Mouse (Mus musculus) right cerebral cortex, postnatal 14 days (tissue): Measurements from ENCODE around the gene Skil.

Source experiments
- DNase-seq: peaks from one replicate; pipeline ENCODE4 v3.0.0; 2022

The Skil gene

GRCm38 (mm10) chr3:31094531-31095178 lies at the start of gene Skil:
Gene Skil, plus strand, starts transcription at chr3:31095058.
- peak; percentile 95 for DNase-seq

GRCm38 (mm10) chr3:31047263-31047662 lies 47.6 kb upstream of the Skil start:
- no peak for DNase-seq

GRCm38 (mm10) chr3:31049087-31049486 lies 45.8 kb upstream of the Skil start:
- DNase-seq = no peak

GRCm38 (mm10) chr3:31050375-31050774 lies 44.5 kb upstream of the Skil start:
- no peak for DNase-seq

- DNase-seq = no peak
These were observed 43.1 kb upstream of the Skil start for GRCm38 (mm10) chr3:31051730-31052129.

- no peak for DNase-seq
These were observed 41.7 kb upstream of the Skil start for GRCm38 (mm10) chr3:31053191-31053590.

GRCm38 (mm10) chr3:31054888-31055287 lies 40.0 kb upstream of the Skil start:
- no peak for DNase-seq

- no peak for DNase-seq
These were observed 38.7 kb upstream of the Skil start for GRCm38 (mm10) chr3:31056047-31056650.

- DNase-seq = peak; percentile 33
These were observed 37.9 kb upstream of the Skil start for GRCm38 (mm10) chr3:31056651-31057627.

GRCm38 (mm10) chr3:31060745-31061102 lies 34.1 kb upstream of the Skil start:
- no peak for DNase-seq

GRCm38 (mm10) chr3:31061103-31061785 lies 33.6 kb upstream of the Skil start:
- no peak for DNase-seq

- no peak for DNase-seq
These were observed 33.1 kb upstream of the Skil start for GRCm38 (mm10) chr3:31061786-31062120.

- no peak for DNase-seq
These were observed 32.5 kb upstream of the Skil start for GRCm38 (mm10) chr3:31062325-31062724.

- DNase-seq = no peak
These were observed 26.4 kb upstream of the Skil start for GRCm38 (mm10) chr3:31068482-31068881.

GRCm38 (mm10) chr3:31071804-31072203 lies 23.1 kb upstream of the Skil start:
- no peak for DNase-seq

- DNase-seq = no peak
These were observed 19.1 kb upstream of the Skil start for GRCm38 (mm10) chr3:31075808-31076207.

- DNase-seq = no peak
These were observed 17.7 kb upstream of the Skil start for GRCm38 (mm10) chr3:31077068-31077703.

GRCm38 (mm10) chr3:31079450-31079849 lies 15.4 kb upstream of the Skil start:
- DNase-seq = no peak

GRCm38 (mm10) chr3:31080791-31081502 lies 13.9 kb upstream of the Skil start:
- no peak for DNase-seq

- DNase-seq = no peak
These were observed 11.9 kb upstream of the Skil start for GRCm38 (mm10) chr3:31082838-31083506.

GRCm38 (mm10) chr3:31083507-31084245 lies 11.2 kb upstream of the Skil start:
- no peak for DNase-seq
